Mouse (Mus musculus) testis, adult 2 months (tissue): ENCODE results near the gene Pde4d. TPM values are rescaled to one million over a fixed set of nuclear protein-coding genes. Genes with fewer than 3 reads are reported as not detected.
"Not testable (repeated sequence)": the region's sequence is repeated elsewhere in the genome, so short reads cannot be mapped to it uniquely, and the experiment has no call there.

Experiments used
- H3K27ac ChIP-seq: fragments of 200-500 bp; 2 replicates; pipeline ENCODE4 v1.5.1; 2012; ENCODE audit warnings: low read depth, low read length; ENCODE audit not compliant: control insufficient read depth, insufficient read depth
- H3K27me3 ChIP-seq: fragments of 200-500 bp; 2 replicates; pipeline ENCODE4 v1.6.1; 2012; ENCODE audit warnings: mild to moderate bottlenecking, low read length, moderate library complexity; ENCODE audit not compliant: control insufficient read depth, insufficient read depth
- H3K36me3 ChIP-seq: fragments of 200-500 bp; 2 replicates; pipeline ENCODE4 v1.6.1; 2012; ENCODE audit warnings: mild to moderate bottlenecking, low read length; ENCODE audit not compliant: control insufficient read depth, insufficient read depth
- H3K4me1 ChIP-seq: fragments of 200-500 bp; 2 replicates; pipeline ENCODE4 v1.6.1; 2012; ENCODE audit warnings: low read length; ENCODE audit not compliant: control insufficient read depth, insufficient read depth
- H3K4me3 ChIP-seq: fragments of 200-500 bp; 2 replicates; pipeline ENCODE4 v1.5.1; 2012; ENCODE audit warnings: low read depth, mild to moderate bottlenecking, low read length, moderate library complexity, mixed read lengths; ENCODE audit not compliant: control insufficient read depth
- CTCF ChIP-seq: fragments of 200-500 bp; IDR thresholded peaks from 2 replicates; pipeline ENCODE4 v1.5.1; 2012; ENCODE audit warnings: low read depth, mild to moderate bottlenecking, inconsistent platforms, low read length, moderate library complexity; ENCODE audit not compliant: control insufficient read depth, insufficient read depth, insufficient replicate concordance
- POLR2A ChIP-seq: fragments of 200-500 bp; IDR thresholded peaks from 2 replicates; pipeline ENCODE4 v1.6.1; 2012; ENCODE audit warnings: low read depth, mild to moderate bottlenecking, inconsistent platforms, low read length, moderate library complexity; ENCODE audit not compliant: control insufficient read depth
- polyA plus RNA-seq: library from polyadenylated mRNA; depleted of rRNA; stranded (reverse); fragments of >200 nt; gene quantifications from 2 replicates; pipeline ENCODE4 v1.2.3, GENCODE M21; 2012

Gene Pde4d
- polyA plus RNA-seq, 1 experiment, result 2.1 TPM

DNA sequence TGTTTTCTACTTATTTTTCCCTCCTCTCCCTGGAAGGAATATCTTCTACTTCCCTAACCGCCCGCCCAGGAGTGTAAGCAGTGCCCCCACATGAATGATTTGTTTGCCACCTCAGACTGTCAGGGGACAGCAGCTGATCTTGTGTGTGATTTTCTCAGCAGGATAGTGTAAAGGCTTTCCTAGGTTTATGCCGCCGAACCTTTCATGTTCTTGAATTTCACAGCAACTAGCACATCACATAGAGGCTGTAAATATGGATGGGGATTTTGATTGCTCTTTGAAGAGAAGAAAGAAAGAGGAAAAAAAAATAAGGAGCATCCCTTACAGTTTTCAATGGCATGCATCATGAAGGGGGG lies 1442.1 kb downstream of the Pde4d start:
- TF ChIP-seq CTCF, result no peak
- no peak for TF ChIP-seq POLR2A
- H3K27ac ChIP-seq, result no peak overlapping the region
- no peaks in the 10 kb centered on the region for H3K4me1 ChIP-seq
- no peaks in the 10 kb centered on the region for H3K27me3 ChIP-seq
- H3K4me3 ChIP-seq, result no peak overlapping the region
- no peaks in the 10 kb centered on the region for H3K36me3 ChIP-seq

DNA sequence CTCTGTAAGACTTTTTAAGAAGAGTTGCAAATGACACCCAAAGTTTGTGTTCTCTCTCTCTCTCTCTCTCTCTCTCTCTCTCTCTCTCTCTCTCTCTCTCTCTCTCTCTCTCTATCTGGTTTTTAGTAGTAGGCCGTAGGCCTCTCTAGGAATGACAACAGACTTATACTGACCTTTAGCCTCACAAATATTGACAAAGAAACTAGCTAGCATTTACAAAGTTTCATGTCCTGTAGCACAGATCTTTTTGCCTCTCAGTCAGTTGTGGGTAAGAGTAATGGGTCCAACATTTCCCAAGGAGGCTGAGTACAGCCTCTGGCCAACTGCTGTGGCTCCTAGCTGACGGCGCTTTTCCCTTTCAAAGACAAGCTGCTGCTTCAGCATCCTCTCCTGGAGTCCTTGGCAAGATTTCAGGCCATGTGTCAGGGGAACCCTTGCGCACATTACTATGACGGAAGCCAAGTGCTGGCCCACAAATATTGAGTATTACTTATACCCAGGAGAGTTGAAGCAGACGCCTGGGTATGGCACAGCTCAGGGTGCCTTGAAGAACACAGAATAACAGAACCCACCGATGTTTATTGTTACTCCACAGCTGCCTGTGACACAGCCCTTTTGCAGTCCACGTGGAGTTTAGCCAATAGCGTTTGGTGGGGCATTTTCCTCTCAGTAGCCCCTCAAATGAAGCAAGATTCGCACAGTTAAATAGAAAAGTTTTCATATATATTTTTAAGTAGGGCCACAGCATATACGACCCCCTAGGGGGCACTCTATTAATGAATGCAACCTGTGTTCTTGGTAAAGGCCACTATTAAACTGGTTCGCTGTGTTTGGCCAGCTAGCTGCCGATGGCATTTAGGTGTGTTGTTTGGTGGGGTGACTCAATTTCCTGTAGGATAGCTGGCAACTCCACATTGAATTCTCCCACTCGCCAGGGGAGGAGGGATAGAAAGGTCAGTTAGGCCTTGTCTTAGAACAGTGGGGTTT lies 1450.0 kb downstream of the Pde4d start:
- H3K36me3 ChIP-seq, result no peaks in the 10 kb centered on the region
- no peak overlapping the region for H3K27ac ChIP-seq
- H3K4me1 ChIP-seq, result peaks cover 4% of the 10 kb centered on the region
- H3K4me3 ChIP-seq, result no peak overlapping the region
- H3K27me3 ChIP-seq, result no peaks in the 10 kb centered on the region
- TF ChIP-seq CTCF, result no peak
- TF ChIP-seq POLR2A, result no peak

DNA sequence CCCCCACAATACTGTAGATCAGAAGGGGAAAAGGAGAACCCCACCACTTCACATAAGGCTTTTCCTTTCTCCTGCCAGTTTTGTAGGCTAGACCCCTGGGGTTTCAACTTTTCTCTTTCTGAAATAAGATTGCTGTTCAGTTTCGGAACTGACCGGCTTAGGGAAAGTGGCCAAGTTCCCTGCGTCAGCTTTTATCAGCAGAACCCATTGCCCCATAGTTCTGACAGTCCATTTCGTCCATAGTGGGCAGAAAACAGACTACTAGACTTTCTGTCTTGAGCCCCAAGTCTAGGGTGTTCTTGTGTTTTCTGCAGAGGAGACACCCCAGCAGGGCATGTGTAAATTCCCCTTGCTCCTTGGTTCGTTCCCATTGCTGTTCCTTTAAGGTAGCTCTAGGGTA lies 1452.1 kb downstream of the Pde4d start:
- H3K36me3 ChIP-seq, result no peaks in the 10 kb centered on the region
- no peak for TF ChIP-seq POLR2A
- no peak for TF ChIP-seq CTCF
- no peaks in the 10 kb centered on the region for H3K27me3 ChIP-seq
- no peak overlapping the region for H3K27ac ChIP-seq
- peaks cover 4% of the 10 kb centered on the region for H3K4me1 ChIP-seq
- no peak overlapping the region for H3K4me3 ChIP-seq

DNA sequence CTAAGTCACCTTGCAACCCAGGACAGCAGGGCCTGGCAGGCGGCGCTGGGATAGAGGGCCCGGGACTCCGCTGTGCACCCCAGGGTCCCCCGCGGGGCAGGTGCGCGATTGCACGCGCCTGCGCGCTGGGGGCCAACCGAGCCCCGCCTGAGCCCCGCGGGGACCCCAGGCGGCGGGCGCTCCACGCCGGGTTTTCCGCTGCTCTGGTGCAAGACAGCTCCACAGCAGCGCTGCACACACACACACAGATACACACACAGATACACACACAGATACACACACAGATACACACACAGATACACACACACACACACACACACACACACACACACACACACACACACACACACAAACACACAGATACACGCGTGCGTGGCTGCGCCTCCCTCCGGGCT lies 1452.7 kb downstream of the Pde4d start:
- not testable (repeated sequence) for H3K36me3 ChIP-seq, H3K27ac ChIP-seq, H3K4me1 ChIP-seq, H3K27me3 ChIP-seq
- peak overlapping the region; percentile 56 for H3K4me3 ChIP-seq

DNA sequence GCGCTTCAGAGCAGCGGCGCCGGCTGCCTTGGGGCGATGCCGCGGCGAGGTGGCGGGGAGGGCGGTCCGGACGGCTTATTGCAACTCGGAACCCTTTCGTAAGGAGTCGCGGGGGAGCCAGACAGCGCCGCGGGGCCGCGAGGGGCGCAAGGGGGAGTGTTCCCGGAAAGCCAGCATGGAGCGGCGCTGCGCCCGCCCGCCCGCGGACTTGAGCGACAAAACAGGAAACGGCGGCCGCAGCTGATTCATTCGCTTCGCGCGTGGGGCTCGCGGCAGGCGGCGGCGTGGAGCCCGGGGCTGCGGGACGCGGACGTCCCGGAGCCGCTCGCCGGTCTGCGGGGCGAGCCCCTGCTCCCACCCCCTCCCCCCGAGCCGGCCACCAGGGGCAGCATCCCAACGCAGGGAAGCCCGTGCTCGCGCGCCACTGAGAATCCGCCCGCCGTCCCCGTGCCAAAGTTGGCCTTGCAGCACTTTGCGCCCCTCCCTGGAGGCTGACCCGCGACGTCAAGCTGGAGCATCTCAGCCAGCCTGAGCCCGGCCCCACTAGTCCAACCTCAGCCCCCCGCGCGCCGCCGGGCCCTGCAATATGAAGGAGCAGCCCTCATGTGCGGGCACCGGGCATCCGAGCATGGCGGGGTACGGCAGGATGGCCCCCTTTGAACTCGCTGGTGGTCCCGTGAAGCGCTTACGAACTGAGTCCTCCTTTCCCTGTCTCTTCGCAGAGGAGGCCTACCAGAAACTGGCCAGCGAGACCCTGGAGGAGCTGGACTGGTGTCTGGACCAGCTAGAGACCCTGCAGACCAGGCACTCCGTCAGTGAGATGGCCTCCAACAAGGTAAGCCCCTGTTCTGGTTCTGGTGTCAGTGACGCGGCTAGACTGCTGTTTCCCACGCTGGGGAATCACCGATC lies 1453.4 kb downstream of the Pde4d start:
- Histone ChIP-seq H3K27me3 (no peaks in the 10 kb centered on the region), H3K27ac (no peak overlapping the region), H3K4me3 (peak overlapping the region; percentile 56), H3K4me1 (peaks cover 4% of the 10 kb centered on the region), H3K36me3 (no peaks in the 10 kb centered on the region)
- TF ChIP-seq POLR2A (peak; percentile 15; the same call in 1 of the 2 replicates), CTCF (no peak)

DNA sequence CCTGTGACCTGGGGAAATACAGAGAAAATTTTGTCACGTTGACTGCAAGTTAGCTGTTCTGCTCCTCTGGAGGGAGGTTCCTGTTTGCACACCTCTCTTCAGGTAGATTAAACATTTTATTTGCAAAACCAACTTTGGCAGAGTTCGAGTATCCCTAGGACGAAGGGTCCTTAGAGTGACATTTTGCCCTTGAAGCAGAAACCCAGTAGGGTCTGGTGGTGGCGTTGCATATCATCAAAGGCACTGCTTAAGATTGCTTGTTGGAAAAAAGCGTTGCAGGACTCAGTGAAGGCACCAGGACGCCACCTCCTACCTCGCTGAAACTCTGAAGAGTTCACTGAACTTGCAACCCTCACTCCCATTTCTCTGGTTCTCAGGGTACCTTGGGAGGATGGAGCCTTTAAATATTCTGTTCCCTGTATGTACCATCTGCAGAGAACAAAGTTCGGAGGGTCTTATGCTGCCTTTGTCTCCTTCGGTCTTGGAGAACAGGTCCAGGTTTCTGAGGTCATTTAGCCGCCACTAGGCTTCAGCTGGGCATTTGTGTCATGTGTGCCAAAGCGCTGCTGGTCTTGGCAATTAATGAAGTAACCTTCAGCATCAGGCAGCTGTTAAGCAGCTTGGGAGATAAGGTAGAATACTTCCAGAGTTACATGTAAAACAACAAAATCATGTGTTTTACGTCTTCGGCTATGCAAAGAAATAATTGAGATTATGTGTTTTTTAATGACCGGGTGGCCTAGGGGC lies 1454.2 kb downstream of the Pde4d start:
- Histone ChIP-seq H3K4me1 (peaks cover 4% of the 10 kb centered on the region), H3K4me3 (peak overlapping the region; percentile 56), H3K27ac (no peak overlapping the region), H3K36me3 (no peaks in the 10 kb centered on the region), H3K27me3 (no peaks in the 10 kb centered on the region)
- TF ChIP-seq CTCF (no peak), POLR2A (no peak)
